Mouse (Mus musculus) embryonic fibroblast, embryonic 13.5 days (primary cell): ENCODE results near the gene Olfr483.

ENCODE experiments used
- CTCF ChIP-seq: IDR thresholded peaks from 2 replicates; pipeline ENCODE4 v1.5.1; 2011; ENCODE audit warnings: mild to moderate bottlenecking, control low read depth, low read length, moderate library complexity, borderline replicate concordance; ENCODE audit not compliant: insufficient read depth
- POLR2A ChIP-seq: IDR thresholded peaks from 2 replicates; pipeline ENCODE4 v1.6.1; 2011; ENCODE audit warnings: low read depth, mild to moderate bottlenecking, control low read depth, low read length, moderate library complexity

- TF ChIP-seq CTCF (no peak), POLR2A (no peak)
Measured at GRCm38 (mm10) chr7:108067246-108067645, 33.4 kb upstream of the Olfr483 start, which contains the start of gene Olfr480.
